Mouse (Mus musculus) MEL (cell line): Measurements from ENCODE around the gene Fam208b. TPM values are rescaled to one million over a fixed set of nuclear protein-coding genes. Genes with fewer than 3 reads are reported as not detected.

ENCODE experiments used
- DNase-seq: peaks from one replicate; pipeline ENCODE4 v3.0.0; 2011; ENCODE audit warnings: low read depth, low spot score
- H3K27ac ChIP-seq: 2 replicates; pipeline ENCODE4 v1.5.1; 2012; ENCODE audit warnings: low read depth, mild to moderate bottlenecking, control low read depth, low read length, moderate library complexity; ENCODE audit not compliant: control insufficient read depth
- H3K27me3 ChIP-seq, 2 experiments: fragments of 150-350 bp in 1 of 2; sonication (generic) in 1 of 2; 2 replicates each; pipeline ENCODE4 v1.6.1; 2012; ENCODE audit warnings: low read length in 2 of 2, mild to moderate bottlenecking in 2 of 2, improper control_type of control experiment in 1 of 2, moderate library complexity in 1 of 2; ENCODE audit not compliant: insufficient read depth in 2 of 2, control insufficient read depth in 1 of 2
- H3K36me3 ChIP-seq, 2 experiments: 2 replicates each; pipeline ENCODE4 v1.6.1; 2012 to 2014; ENCODE audit warnings: low read length in 2 of 2, improper control_type of control experiment in 1 of 2, inconsistent platforms in 1 of 2, mild to moderate bottlenecking in 1 of 2; ENCODE audit not compliant: insufficient read depth in 2 of 2, control insufficient read depth in 1 of 2
- H3K4me1 ChIP-seq, 2 experiments: fragments of 150-350 bp in 1 of 2; sonication (generic) in 1 of 2; 2 replicates each; pipeline ENCODE4 v1.6.1; 2012; ENCODE audit warnings: low read length in 2 of 2, improper control_type of control experiment in 1 of 2, mild to moderate bottlenecking in 1 of 2; ENCODE audit not compliant: insufficient read depth in 2 of 2, control insufficient read depth in 1 of 2
- H3K4me3 ChIP-seq, 2 experiments: fragments of 150-350 bp in 1 of 2; sonication (generic) in 1 of 2; 2 replicates each; pipeline ENCODE4 v1.5.1; 2012; ENCODE audit warnings: low read depth in 2 of 2, low read length in 2 of 2, mild to moderate bottlenecking in 2 of 2, moderate library complexity in 2 of 2, control low read depth in 1 of 2, improper control_type of control experiment in 1 of 2; ENCODE audit not compliant: control insufficient read depth in 1 of 2, insufficient read depth in 1 of 2
- H3K79me2 ChIP-seq: 2 replicates; pipeline ENCODE4 v1.6.1; 2012; ENCODE audit warnings: mild to moderate bottlenecking, low read length, moderate library complexity; ENCODE audit not compliant: control insufficient read depth, poor library complexity, insufficient read depth
- H3K9ac ChIP-seq: 2 replicates; pipeline ENCODE4 v1.6.1; 2012; ENCODE audit warnings: low read depth, mild to moderate bottlenecking, control low read depth, low read length, moderate library complexity; ENCODE audit not compliant: control insufficient read depth, poor library complexity, severe bottlenecking
- H3K9me3 ChIP-seq: fragments of 150-350 bp; sonication (generic); replicated peaks from 2 replicates; pipeline ENCODE4 v1.6.1; 2012; ENCODE audit warnings: mild to moderate bottlenecking, low read length, improper control_type of control experiment, moderate library complexity; ENCODE audit not compliant: insufficient read depth
- BHLHE40 ChIP-seq: IDR thresholded peaks from 2 replicates; pipeline ENCODE4 v1.6.1; 2012; ENCODE audit warnings: low read depth, mild to moderate bottlenecking, inconsistent platforms, low read length, improper control_type of control experiment, borderline replicate concordance
- CHD1 ChIP-seq: IDR thresholded peaks from 2 replicates; pipeline ENCODE4 v1.6.1; 2012; ENCODE audit warnings: low read depth, mild to moderate bottlenecking, inconsistent platforms, low read length, improper control_type of control experiment
- CHD2 ChIP-seq: IDR thresholded peaks from 2 replicates; pipeline ENCODE4 v1.6.1; 2011; ENCODE audit warnings: low read length, improper control_type of control experiment
- ETS1 ChIP-seq: IDR thresholded peaks from 2 replicates; pipeline ENCODE4 v1.6.1; 2012; ENCODE audit warnings: low read depth, mild to moderate bottlenecking, inconsistent platforms, low read length, improper control_type of control experiment, moderate library complexity
- KAT2A ChIP-seq: conservative IDR thresholded peaks from 2 replicates; pipeline ENCODE4 v1.6.1; 2012; ENCODE audit warnings: low read depth, low read length, improper control_type of control experiment, inconsistent platforms
- MEF2A ChIP-seq: IDR thresholded peaks from 2 replicates; pipeline ENCODE4 v1.6.1; 2014; ENCODE audit warnings: low read depth, mild to moderate bottlenecking, inconsistent platforms, low read length, improper control_type of control experiment; ENCODE audit not compliant: poor library complexity, insufficient replicate concordance, severe bottlenecking; ENCODE audit errors: extremely low read depth
- MXI1 ChIP-seq: IDR thresholded peaks from 2 replicates; pipeline ENCODE4 v1.6.1; 2011; ENCODE audit warnings: mild to moderate bottlenecking, low read depth, low read length, improper control_type of control experiment
- MYC ChIP-seq: IDR thresholded peaks from 2 replicates; pipeline ENCODE4 v1.6.1; 2011; ENCODE audit warnings: low read depth, mild to moderate bottlenecking, low read length, improper control_type of control experiment, moderate library complexity
- NELFE ChIP-seq: IDR thresholded peaks from 2 replicates; pipeline ENCODE4 v1.6.1; 2011; ENCODE audit warnings: low read depth, low read length, improper control_type of control experiment
- POLR2A ChIP-seq, 2 experiments: IDR thresholded peaks; 2 replicates each; pipeline ENCODE4 v1.6.1; 2011 to 2012; ENCODE audit warnings: low read length in 2 of 2, mild to moderate bottlenecking in 2 of 2, control low read depth in 1 of 2, improper control_type of control experiment in 1 of 2, low read depth in 1 of 2, moderate library complexity in 1 of 2; ENCODE audit not compliant: control insufficient read depth in 1 of 2, insufficient read depth in 1 of 2, poor library complexity in 1 of 2
- SIN3A ChIP-seq: IDR thresholded peaks from 2 replicates; pipeline ENCODE4 v1.6.1; 2012; ENCODE audit warnings: low read length, improper control_type of control experiment, inconsistent platforms
- USF2 ChIP-seq, 2 experiments: IDR thresholded peaks; 2 replicates each; pipeline ENCODE4 v1.6.1; 2011 to 2012; ENCODE audit warnings: improper control_type of control experiment in 2 of 2, low read length in 2 of 2, borderline replicate concordance in 1 of 2, inconsistent platforms in 1 of 2, low read depth in 1 of 2, mild to moderate bottlenecking in 1 of 2; ENCODE audit not compliant: insufficient read depth in 1 of 2
- polyA plus RNA-seq, 2 experiments: library from polyadenylated mRNA; stranded (reverse) in 1 of 2; unstranded in 1 of 2; fragments of >175 nt in 1 of 2; fragments of >200 nt in 1 of 2; gene quantifications; 2 replicates each; pipeline versions ENCODE4 v1.2.1 to v1.2.4; 2012; ENCODE audit warnings: low replicate concordance in 2 of 2, low read depth in 1 of 2; ENCODE audit not compliant: insufficient read length in 2 of 2, insufficient read depth in 1 of 2, missing spikeins in 1 of 2
- total RNA-seq: library from RNA; depleted of rRNA; stranded (reverse); fragments of 300-350 nt; gene quantifications from 2 replicates; pipeline ENCODE4 v1.2.3, GENCODE M21; 2012

Fam208b gene
- total and polyA plus RNA-seq, 3 experiments: 23.5 to 183 (median 28.3) TPM

GRCm38 (mm10) chr13:3540166-3540565 is 70.7 kb downstream of the Fam208b start:
- no peak for TF ChIP-seq MEF2A
- no peak for TF ChIP-seq MYC
- TF ChIP-seq CHD2: no peak
- no peak for TF ChIP-seq USF2 (IDR thresholded peaks at IDR 0.05; ENCODE audit: borderline replicate concordance in 1 of 2, insufficient read depth in 1 of 2, low read depth in 1 of 2, low read length in 2 of 2)
- no peak for TF ChIP-seq MXI1
- no peak for TF ChIP-seq NELFE
- no peak for TF ChIP-seq KAT2A
- DNase-seq: no peak
- Histone ChIP-seq H3K4me3 (peak overlapping the region; percentile 21 to 92; a peak in 3 of 4 replicates), H3K9ac (peak overlapping the region; percentile 35), H3K27ac (no peak overlapping the region), H3K4me1 (peaks cover 26 to 30% of the 10 kb centered on the region in 2 experiments), H3K27me3 (no peaks in the 10 kb centered on the region), H3K36me3 (peaks cover 10 to 58% of the 10 kb centered on the region in 2 experiments; a peak in 3 of 4 replicates), H3K79me2 (peaks cover 68% of the 10 kb centered on the region), H3K9me3 (no peaks in the 10 kb centered on the region)

- Histone ChIP-seq H3K36me3 (peaks cover 10 to 48% of the 10 kb centered on the region in 2 experiments; a peak in 3 of 4 replicates), H3K9me3 (no peaks in the 10 kb centered on the region), H3K79me2 (peaks cover 59% of the 10 kb centered on the region), H3K27me3 (no peaks in the 10 kb centered on the region), H3K4me3 (peak overlapping the region; percentile 92), H3K9ac (peak overlapping the region; percentile 99), H3K27ac (peak overlapping the region; percentile 77), H3K4me1 (peaks cover 18 to 24% of the 10 kb centered on the region in 2 experiments)
- TF ChIP-seq ETS1: no peak
- TF ChIP-seq CHD1: no peak
- peak; percentile 31 for TF ChIP-seq SIN3A
- peak; percentile 64 for TF ChIP-seq MXI1
- TF ChIP-seq MEF2A: no peak
- 0 out of 2 replicates have a peak, but pooled peaks have one; percentile 23 for TF ChIP-seq MYC
- peak; percentile 74 for DNase-seq
These were observed 71.8 kb downstream of the Fam208b start for GRCm38 (mm10) chr13:3538969-3539562.

- H3K79me2 ChIP-seq: peaks cover 54% of the 10 kb centered on the region
- H3K9me3 ChIP-seq: no peaks in the 10 kb centered on the region
- H3K27me3 ChIP-seq: no peaks in the 10 kb centered on the region
- peak overlapping the region; percentile 77 for H3K27ac ChIP-seq
- H3K4me1 ChIP-seq: peaks cover 23 to 24% of the 10 kb centered on the region in 2 experiments
- H3K4me3 ChIP-seq: peak overlapping the region; percentile 92
- peaks cover 10 to 47% of the 10 kb centered on the region in 2 experiments; a peak in 3 of 4 replicates for H3K36me3 ChIP-seq
- H3K9ac ChIP-seq: peak overlapping the region; percentile 99
- DNase-seq: peak; percentile 70
- TF ChIP-seq BHLHE40 (no peak), POLR2A (IDR thresholded peaks at IDR 0.05; ENCODE audit: control insufficient read depth in 1 of 2, insufficient read depth in 1 of 2, low read depth in 1 of 2, low read length in 2 of 2, poor library complexity in 1 of 2) (peak in 1 of 2 experiments; percentile 19; a peak in 1 of 4 replicates)
These were observed 72.5 kb downstream of the Fam208b start for GRCm38 (mm10) chr13:3538223-3538968.
